Mouse (Mus musculus) spleen, postnatal 10 days (tissue): Measurements from ENCODE around the gene Gnaq.

Source experiments
- DNase-seq, 2 experiments: peaks; one replicate each; pipeline ENCODE4 v3.0.0; 2021 to 2022; ENCODE audit warnings: low spot score in 2 of 2

Gnaq gene

GRCm38 (mm10) chr19:16371680-16372079 lies 239.0 kb downstream of the Gnaq start:
- no peak for DNase-seq

GRCm38 (mm10) chr19:16372752-16373486 lies 240.3 kb downstream of the Gnaq start:
- DNase-seq = peak in 1 of 2 experiments; percentile 48

GRCm38 (mm10) chr19:16375881-16376280 lies 243.2 kb downstream of the Gnaq start:
- DNase-seq = no peak

GRCm38 (mm10) chr19:16378565-16378964 lies 245.9 kb downstream of the Gnaq start:
- no peak for DNase-seq

GRCm38 (mm10) chr19:16379687-16380086 lies 247.1 kb downstream of the Gnaq start:
- DNase-seq = no peak

- no peak for DNase-seq
Measured at GRCm38 (mm10) chr19:16382392-16382791, 249.8 kb downstream of the Gnaq start.

GRCm38 (mm10) chr19:16383127-16383526 lies 250.5 kb downstream of the Gnaq start:
- no peak for DNase-seq

GRCm38 (mm10) chr19:16384094-16384493 lies 251.5 kb downstream of the Gnaq start:
- no peak for DNase-seq

- no peak for DNase-seq
Measured at GRCm38 (mm10) chr19:16384957-16385356, 252.3 kb downstream of the Gnaq start.

- no peak for DNase-seq
Measured at GRCm38 (mm10) chr19:16386514-16386913, 253.9 kb downstream of the Gnaq start.

- no peak for DNase-seq
Measured at GRCm38 (mm10) chr19:16390192-16390795, 257.7 kb downstream of the Gnaq start.

GRCm38 (mm10) chr19:16394381-16394780 lies 261.8 kb downstream of the Gnaq start:
- no peak for DNase-seq

GRCm38 (mm10) chr19:16403101-16403500 lies 270.5 kb downstream of the Gnaq start:
- DNase-seq = no peak

GRCm38 (mm10) chr19:16407727-16408126 lies 275.1 kb downstream of the Gnaq start:
- DNase-seq = no peak

GRCm38 (mm10) chr19:16411302-16411701 lies 278.7 kb downstream of the Gnaq start:
- no peak for DNase-seq

- DNase-seq = no peak
Measured at GRCm38 (mm10) chr19:16418086-16418663, 285.5 kb downstream of the Gnaq start.

GRCm38 (mm10) chr19:16425596-16425995 lies 293.0 kb downstream of the Gnaq start:
- no peak for DNase-seq

GRCm38 (mm10) chr19:16431368-16431767 lies 298.7 kb downstream of the Gnaq start:
- DNase-seq = no peak

- no peak for DNase-seq
Measured at GRCm38 (mm10) chr19:16434879-16435278, 302.2 kb downstream of the Gnaq start.

- DNase-seq = peak; percentile 44 to 76
Measured at GRCm38 (mm10) chr19:16435531-16436231, 303.1 kb downstream of the Gnaq start, which contains the start of gene Gna14. Gna14 (plus strand) TSS chr19:16435762.

GRCm38 (mm10) chr19:16436335-16437169 lies 303.9 kb downstream of the Gnaq start:
- peak; percentile 23 to 38 for DNase-seq
